Mouse (Mus musculus): ENCODE measurements around the gene 1700025G04Rik. TPM values are rescaled to one million over a fixed set of nuclear protein-coding genes. Genes with fewer than 3 reads are reported as not detected.

Gene 1700025G04Rik
- polyA plus RNA-seq, 2 experiments, result 24.3 to 36.4 TPM

DNA sequence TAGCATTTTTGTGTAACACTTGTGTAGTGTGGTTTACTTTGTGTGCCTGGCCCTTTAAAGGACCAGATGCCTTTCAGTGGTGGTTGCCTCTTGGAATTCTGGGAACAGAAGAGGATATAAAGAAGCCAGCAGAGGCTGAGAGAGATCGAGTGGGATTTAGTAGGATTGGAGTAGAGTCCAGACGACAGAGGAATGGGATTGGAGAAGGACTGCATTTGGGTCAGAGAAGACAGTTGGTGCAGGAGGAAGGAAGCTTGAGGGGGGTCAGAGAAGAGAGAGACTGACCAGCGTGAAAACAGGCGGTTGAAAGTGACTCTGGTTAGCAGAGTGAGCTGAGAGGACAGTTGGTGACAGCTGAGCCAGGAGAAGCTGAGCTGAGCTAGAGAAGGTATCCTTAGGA, 142.4 kb downstream of the 1700025G04Rik start:
- ATAC-seq (ENCODE audit: low FRiP score, low read depth), result no peak
- Histone ChIP-seq H3K27ac (replicated peaks; ENCODE audit: low read depth, low read length) (no peak overlapping the region), H3K4me2 (replicated peaks; ENCODE audit: low read depth, low read length, severe bottlenecking) (0 out of 2 replicates have a peak overlapping the region, but pooled peaks have one; percentile 2), H3K4me3 (replicated peaks; ENCODE audit: low read length) (no peak overlapping the region), H3K9ac (ENCODE audit: low read depth, low read length, severe bottlenecking) (no peak overlapping the region; the same call in 1 of the 2 replicates), H3K9me3 (ENCODE audit: control insufficient read depth, low read length) (no peaks in the 10 kb centered on the region), H3K4me1 (ENCODE audit: control insufficient read depth, insufficient read depth, low read length) (peaks cover 14% of the 10 kb centered on the region; the same call in 1 of the 2 replicates), H3K27me3 (ENCODE audit: control insufficient read depth, insufficient read depth, low read length) (no peaks in the 10 kb centered on the region), H3K36me3 (ENCODE audit: control insufficient read depth, insufficient read depth, low read length) (no peaks in the 10 kb centered on the region)
- WGBS, result 42% methylated on average over 4 of the region's 4 CpGs
- no peak for TF ChIP-seq POLR2A (IDR thresholded peaks at IDR 0.05; ENCODE audit: borderline replicate concordance, extremely low read depth, insufficient read depth, insufficient read length)
- DNase-seq (ENCODE audit: low spot score), result no peak

DNA sequence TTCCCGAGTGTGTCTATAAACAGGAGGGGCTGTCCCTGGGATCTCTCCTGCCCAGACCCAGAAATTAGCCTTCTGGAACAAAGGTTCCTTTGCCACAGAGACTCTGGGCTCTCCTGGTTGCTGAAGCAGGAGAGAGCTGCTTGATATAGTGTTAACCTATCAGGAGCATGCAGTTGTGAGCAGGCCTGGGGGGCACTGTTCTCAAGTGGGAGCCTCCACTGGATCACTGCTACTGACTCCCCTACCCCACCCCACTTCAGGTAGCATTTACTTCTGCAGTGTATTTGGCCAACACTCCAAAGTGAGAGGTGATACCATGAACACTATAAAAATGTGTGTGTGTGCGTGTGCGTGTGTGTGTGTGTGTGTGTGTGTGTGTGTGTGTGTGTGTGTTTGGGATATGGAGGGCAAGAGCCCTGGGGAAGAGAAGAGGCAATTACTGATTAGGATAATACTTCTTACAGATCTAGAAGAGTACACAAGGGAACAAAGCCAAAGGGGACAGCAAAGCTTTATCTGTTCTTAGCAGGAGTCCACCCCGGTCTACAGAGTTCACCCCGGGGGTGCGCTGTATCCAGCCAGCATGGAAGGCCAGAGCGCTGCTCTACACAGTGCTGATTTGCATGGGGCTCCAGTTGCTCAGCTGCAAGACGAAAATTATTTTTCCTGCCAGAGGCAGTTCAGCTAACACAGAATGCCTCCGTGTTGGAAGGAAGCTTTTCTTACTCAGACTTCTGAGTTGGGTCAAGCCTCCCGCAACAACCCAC, 145.3 kb downstream of the 1700025G04Rik start:
- no peak overlapping the region for H3K9ac ChIP-seq (ENCODE audit: low read depth, low read length, severe bottlenecking)
- no peak for DNase-seq (ENCODE audit: low spot score)
- no peak for ATAC-seq (ENCODE audit: low FRiP score, low read depth)
- H3K4me2 ChIP-seq (replicated peaks; ENCODE audit: low read depth, low read length, severe bottlenecking), result no peak overlapping the region
- H3K36me3 ChIP-seq (ENCODE audit: control insufficient read depth, insufficient read depth, low read length), result no peaks in the 10 kb centered on the region
- no peaks in the 10 kb centered on the region for H3K27me3 ChIP-seq (ENCODE audit: control insufficient read depth, insufficient read depth, low read length)
- H3K9me3 ChIP-seq (ENCODE audit: control insufficient read depth, low read length), result no peaks in the 10 kb centered on the region
- H3K27ac ChIP-seq (replicated peaks; ENCODE audit: low read depth, low read length), result no peak overlapping the region
- no peak overlapping the region for H3K4me3 ChIP-seq (replicated peaks; ENCODE audit: low read length)
- H3K4me1 ChIP-seq (ENCODE audit: control insufficient read depth, insufficient read depth, low read length), result peaks cover 17% of the 10 kb centered on the region; the same call in 1 of the 2 replicates
- WGBS, result 51% methylated on average over 10 of the region's 10 CpGs
- TF ChIP-seq POLR2A (IDR thresholded peaks at IDR 0.05; ENCODE audit: borderline replicate concordance, extremely low read depth, insufficient read depth, insufficient read length), result no peak

DNA sequence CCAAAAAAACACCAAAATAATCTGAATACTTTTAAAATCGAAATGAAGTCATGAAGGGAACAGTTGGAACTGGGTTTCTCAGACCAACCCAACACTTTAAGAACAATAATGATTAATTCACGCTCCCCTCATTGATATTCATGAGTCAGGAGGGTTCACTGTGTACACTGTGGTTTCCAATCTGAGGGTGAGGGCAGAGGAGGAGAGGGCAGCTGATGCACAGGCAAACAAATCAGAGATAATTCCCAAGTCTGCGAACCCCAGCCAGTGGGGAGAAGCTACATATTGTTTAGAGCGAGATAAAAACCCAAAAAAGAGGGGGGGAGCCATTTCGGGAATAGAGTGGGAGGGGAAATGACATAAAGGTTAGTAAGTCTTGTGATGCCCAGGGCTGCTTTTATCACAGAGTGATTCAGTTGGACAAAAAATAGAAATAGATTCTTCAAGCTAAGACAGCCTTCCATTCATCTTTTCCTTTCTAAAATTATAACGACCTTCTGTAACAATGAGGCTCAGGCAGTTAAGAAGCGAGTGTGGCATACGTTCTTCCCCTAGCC, 146.2 kb downstream of the 1700025G04Rik start:
- DNase-seq (ENCODE audit: low spot score) (no peak), ATAC-seq (ENCODE audit: low FRiP score, low read depth) (no peak)
- 70% methylated on average over 8 of the region's 8 CpGs for WGBS
- TF ChIP-seq POLR2A (IDR thresholded peaks at IDR 0.05; ENCODE audit: borderline replicate concordance, extremely low read depth, insufficient read depth, insufficient read length), result no peak
- H3K36me3 ChIP-seq (ENCODE audit: control insufficient read depth, insufficient read depth, low read length), result no peaks in the 10 kb centered on the region
- H3K27ac ChIP-seq (replicated peaks; ENCODE audit: low read depth, low read length), result no peak overlapping the region
- no peak overlapping the region for H3K4me3 ChIP-seq (replicated peaks; ENCODE audit: low read length)
- no peaks in the 10 kb centered on the region for H3K27me3 ChIP-seq (ENCODE audit: control insufficient read depth, insufficient read depth, low read length)
- H3K9ac ChIP-seq (ENCODE audit: low read depth, low read length, severe bottlenecking), result no peak overlapping the region
- peaks cover 19% of the 10 kb centered on the region; the same call in 1 of the 2 replicates for H3K4me1 ChIP-seq (ENCODE audit: control insufficient read depth, insufficient read depth, low read length)
- H3K9me3 ChIP-seq (ENCODE audit: control insufficient read depth, low read length), result no peaks in the 10 kb centered on the region
- no peak overlapping the region for H3K4me2 ChIP-seq (replicated peaks; ENCODE audit: low read depth, low read length, severe bottlenecking)

DNA sequence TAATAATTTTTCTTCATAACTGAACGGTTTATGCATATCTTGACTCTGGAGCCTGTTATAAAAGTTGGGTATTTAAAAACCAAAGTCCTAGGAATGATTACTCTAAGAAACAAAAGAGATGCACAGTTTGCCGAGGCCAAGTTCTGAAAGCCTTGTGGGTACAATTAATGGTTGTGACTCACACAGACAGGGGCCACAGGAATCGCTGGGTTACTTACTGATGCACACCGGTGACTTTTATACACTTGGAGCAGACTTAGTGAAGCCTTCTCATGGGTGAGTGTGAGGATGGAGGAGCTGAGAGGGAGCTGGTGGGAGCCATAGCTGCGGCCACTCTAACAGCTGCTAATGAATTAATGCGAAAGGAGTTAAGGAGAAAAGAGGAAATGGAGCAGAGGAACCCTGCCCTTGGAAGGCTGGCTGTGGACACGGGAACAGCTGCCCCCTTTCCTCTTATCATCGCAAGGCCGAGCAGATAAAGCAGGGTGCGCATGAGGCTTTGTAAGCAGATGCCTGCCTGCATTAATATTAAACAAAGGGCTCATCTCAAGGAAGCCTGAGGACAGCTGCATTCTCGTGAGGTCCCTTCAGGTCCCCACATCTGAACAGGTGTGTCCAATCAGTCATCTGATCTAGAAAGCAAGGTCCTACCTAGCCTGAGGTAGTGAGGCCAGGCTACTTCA, 146.8 kb downstream of the 1700025G04Rik start:
- Histone ChIP-seq H3K27me3 (ENCODE audit: control insufficient read depth, insufficient read depth, low read length) (no peaks in the 10 kb centered on the region), H3K4me3 (replicated peaks; ENCODE audit: low read length) (no peak overlapping the region), H3K9ac (ENCODE audit: low read depth, low read length, severe bottlenecking) (no peak overlapping the region), H3K36me3 (ENCODE audit: control insufficient read depth, insufficient read depth, low read length) (no peaks in the 10 kb centered on the region), H3K9me3 (ENCODE audit: control insufficient read depth, low read length) (no peaks in the 10 kb centered on the region), H3K4me2 (replicated peaks; ENCODE audit: low read depth, low read length, severe bottlenecking) (no peak overlapping the region), H3K4me1 (ENCODE audit: control insufficient read depth, insufficient read depth, low read length) (peaks cover 19% of the 10 kb centered on the region; the same call in 1 of the 2 replicates), H3K27ac (replicated peaks; ENCODE audit: low read depth, low read length) (no peak overlapping the region)
- ATAC-seq (ENCODE audit: low FRiP score, low read depth) (no peak), DNase-seq (ENCODE audit: low spot score) (no peak)
- no peak for TF ChIP-seq POLR2A (IDR thresholded peaks at IDR 0.05; ENCODE audit: borderline replicate concordance, extremely low read depth, insufficient read depth, insufficient read length)
- 67% methylated on average over 11 of the region's 11 CpGs for WGBS

DNA sequence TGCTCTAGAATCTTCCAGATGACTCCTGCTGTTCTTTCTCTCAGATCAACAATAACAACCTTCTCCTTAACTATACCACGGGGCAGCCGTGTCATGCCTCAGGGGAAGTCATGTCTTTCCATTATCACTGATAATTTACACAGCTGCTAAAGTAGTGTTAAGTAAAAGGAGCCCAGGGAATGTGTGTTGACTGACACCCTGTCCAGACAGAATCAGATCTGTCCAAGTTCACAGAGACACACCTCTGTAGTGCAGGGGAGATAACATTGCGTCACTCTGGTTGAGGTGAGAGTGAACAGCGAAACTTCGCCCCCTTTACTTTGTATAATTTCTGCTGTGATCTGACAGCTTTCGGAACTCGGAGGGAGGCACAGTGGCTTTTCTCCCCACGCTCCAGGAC, 149.9 kb downstream of the 1700025G04Rik start:
- no peak overlapping the region for H3K9ac ChIP-seq (ENCODE audit: low read depth, low read length, severe bottlenecking)
- WGBS, result 57% methylated on average over 8 of the region's 8 CpGs
- H3K27ac ChIP-seq (replicated peaks; ENCODE audit: low read depth, low read length), result no peak overlapping the region
- no peak for DNase-seq (ENCODE audit: low spot score)
- H3K9me3 ChIP-seq (ENCODE audit: control insufficient read depth, low read length), result no peaks in the 10 kb centered on the region
- H3K27me3 ChIP-seq (ENCODE audit: control insufficient read depth, insufficient read depth, low read length), result no peaks in the 10 kb centered on the region
- peaks cover 14% of the 10 kb centered on the region; the same call in 1 of the 2 replicates for H3K4me1 ChIP-seq (ENCODE audit: control insufficient read depth, insufficient read depth, low read length)
- no peak overlapping the region for H3K4me3 ChIP-seq (replicated peaks; ENCODE audit: low read length)
- H3K4me2 ChIP-seq (replicated peaks; ENCODE audit: low read depth, low read length, severe bottlenecking), result no peak overlapping the region
- ATAC-seq (ENCODE audit: low FRiP score, low read depth), result no peak
- TF ChIP-seq POLR2A (IDR thresholded peaks at IDR 0.05; ENCODE audit: borderline replicate concordance, extremely low read depth, insufficient read depth, insufficient read length), result no peak
- no peaks in the 10 kb centered on the region for H3K36me3 ChIP-seq (ENCODE audit: control insufficient read depth, insufficient read depth, low read length)
